Mouse (Mus musculus): Measurements from ENCODE around the gene Trim59. TPM values are rescaled to one million over a fixed set of nuclear protein-coding genes. Genes with fewer than 3 reads are reported as not detected.
A peak's percentile ranks its signal among the peaks of the same experiment; 100 is the strongest.

The Trim59 gene
- 73.2 and 77.4 TPM in 2 replicates for polyA plus RNA-seq (2015; fragmentation: Nextera tagmentation; extraction: Ambion mirVana)

DNA sequence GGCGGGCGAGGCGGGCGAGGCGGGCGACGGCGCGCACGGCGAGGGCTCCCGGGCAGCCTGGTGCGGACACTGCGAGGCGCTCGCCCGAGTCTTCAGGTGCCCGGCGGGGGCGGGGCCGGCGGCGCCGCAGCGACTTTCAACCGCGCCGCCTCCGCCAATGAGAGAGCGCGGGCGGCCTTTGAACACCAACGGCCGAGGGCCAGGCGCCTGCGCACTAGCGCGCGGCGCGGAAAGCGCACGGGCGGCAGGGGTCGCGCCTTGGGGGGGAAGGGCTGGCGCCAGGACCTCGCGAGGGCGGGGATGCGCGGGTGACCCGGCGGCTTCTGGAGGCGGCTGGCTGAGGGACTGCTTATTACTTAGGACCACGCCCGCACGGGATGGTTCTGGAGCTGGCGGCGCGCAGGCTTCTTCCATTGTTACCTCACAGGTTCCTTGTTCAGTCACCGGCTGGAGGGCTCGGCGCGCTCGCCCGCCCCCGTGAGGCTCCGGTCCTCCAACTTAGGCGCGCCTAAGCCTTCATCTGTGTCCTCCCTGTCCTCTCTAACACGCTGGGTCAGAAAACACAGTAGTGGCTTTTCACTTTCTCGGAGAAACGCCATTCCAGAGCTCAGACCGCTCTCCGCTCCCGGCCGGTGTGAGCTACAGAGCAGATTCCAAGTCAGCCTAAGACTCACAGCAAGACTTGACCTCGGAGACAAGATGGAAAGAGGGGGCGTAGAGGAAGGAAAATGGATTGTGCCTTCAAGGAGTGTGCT lies at the start of gene Trim59:
Gene Trim59, minus strand, starts transcription at position 111 of the 755 bp plus-strand sequence.
- peak; percentile 95 for ATAC-seq (ENCODE audit: insufficient read depth, low FRiP score)
- peak within 1 kb of the TSS; percentile 91 for H3K27ac ChIP-seq (ENCODE audit: low read length)
- peak within 1 kb of the TSS; percentile 70 for H3K4me3 ChIP-seq (replicated peaks; ENCODE audit: low read length)
- under 1% methylated on average over 79 of the region's 80 CpGs for WGBS
- H3K9me3 ChIP-seq (replicated peaks; ENCODE audit: control insufficient read depth, low read length), result no peaks in the 10 kb centered on the region
- H3K9ac ChIP-seq (ENCODE audit: low read length), result peak within 1 kb of the TSS; percentile 91
- H3K4me2 ChIP-seq (ENCODE audit: low read depth, low read length), result peak within 1 kb of the TSS; percentile 93
- peaks cover 4% of the 10 kb centered on the region; the same call in 1 of the 2 replicates for H3K36me3 ChIP-seq (ENCODE audit: control insufficient read depth, insufficient read depth, low read length)
- peaks cover 15% of the 10 kb centered on the region for H3K4me1 ChIP-seq (ENCODE audit: control insufficient read depth, insufficient read depth, low read length)
- H3K27me3 ChIP-seq (ENCODE audit: control insufficient read depth, insufficient read depth, low read length), result no peaks in the 10 kb centered on the region

DNA sequence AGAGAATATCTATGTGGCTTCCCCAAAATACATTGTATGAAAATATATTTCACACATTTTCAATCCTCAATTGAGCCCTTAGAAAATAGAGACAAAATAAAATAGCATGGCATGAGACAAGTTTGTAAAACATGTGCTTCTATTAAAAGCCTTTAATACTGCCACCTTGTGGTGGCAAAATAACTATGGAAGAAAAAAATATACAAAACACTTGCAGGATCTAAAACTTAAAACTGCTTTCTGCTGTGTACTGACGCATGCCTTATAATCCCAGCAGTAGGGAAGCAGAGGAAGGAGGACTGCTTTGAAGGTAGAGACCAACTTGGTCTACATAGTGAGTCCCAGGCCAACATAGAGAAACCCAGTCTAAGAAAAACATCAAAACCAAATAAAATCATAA lies 19.4 kb upstream of the Trim59 start:
- no peak overlapping the region for H3K4me3 ChIP-seq (replicated peaks; ENCODE audit: low read length)
- no peaks in the 10 kb centered on the region for H3K4me1 ChIP-seq (ENCODE audit: control insufficient read depth, insufficient read depth, low read length)
- no peak overlapping the region for H3K4me2 ChIP-seq (ENCODE audit: low read depth, low read length)
- no peak overlapping the region for H3K27ac ChIP-seq (ENCODE audit: low read length)
- ATAC-seq (ENCODE audit: insufficient read depth, low FRiP score), result no peak
- H3K36me3 ChIP-seq (ENCODE audit: control insufficient read depth, insufficient read depth, low read length), result no peaks in the 10 kb centered on the region
- 42% methylated on average over 1 of the region's 1 CpGs for WGBS
- H3K9ac ChIP-seq (ENCODE audit: low read length), result no peak overlapping the region
- H3K9me3 ChIP-seq (replicated peaks; ENCODE audit: control insufficient read depth, low read length), result no peaks in the 10 kb centered on the region
- no peaks in the 10 kb centered on the region for H3K27me3 ChIP-seq (ENCODE audit: control insufficient read depth, insufficient read depth, low read length)

DNA sequence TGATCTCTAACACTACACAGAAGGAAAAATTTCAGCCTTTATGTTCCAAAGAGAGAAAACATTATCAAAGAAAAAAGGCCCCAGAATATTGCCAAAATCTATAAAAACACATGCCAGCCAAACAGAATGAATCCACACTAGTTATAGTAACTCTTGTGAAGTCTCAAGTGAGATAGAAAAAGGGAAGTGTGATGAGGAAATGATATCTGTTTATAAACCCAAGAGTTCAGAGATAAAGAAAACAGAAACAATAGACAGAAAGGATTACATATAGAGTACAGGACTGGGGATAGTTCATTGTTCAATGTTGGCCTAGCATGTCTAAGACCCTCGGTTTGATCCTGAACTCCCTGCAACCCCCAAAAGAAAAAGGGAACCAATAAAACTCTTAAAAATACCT lies 18.2 kb upstream of the Trim59 start:
- WGBS, result 88% methylated on average over 1 of the region's 1 CpGs
- H3K27me3 ChIP-seq (ENCODE audit: control insufficient read depth, insufficient read depth, low read length), result no peaks in the 10 kb centered on the region
- no peaks in the 10 kb centered on the region for H3K36me3 ChIP-seq (ENCODE audit: control insufficient read depth, insufficient read depth, low read length)
- no peak overlapping the region for H3K9ac ChIP-seq (ENCODE audit: low read length)
- no peak overlapping the region for H3K4me2 ChIP-seq (ENCODE audit: low read depth, low read length)
- H3K4me1 ChIP-seq (ENCODE audit: control insufficient read depth, insufficient read depth, low read length), result no peaks in the 10 kb centered on the region
- ATAC-seq (ENCODE audit: insufficient read depth, low FRiP score), result no peak
- no peak overlapping the region for H3K4me3 ChIP-seq (replicated peaks; ENCODE audit: low read length)
- no peaks in the 10 kb centered on the region for H3K9me3 ChIP-seq (replicated peaks; ENCODE audit: control insufficient read depth, low read length)
- no peak overlapping the region for H3K27ac ChIP-seq (ENCODE audit: low read length)

DNA sequence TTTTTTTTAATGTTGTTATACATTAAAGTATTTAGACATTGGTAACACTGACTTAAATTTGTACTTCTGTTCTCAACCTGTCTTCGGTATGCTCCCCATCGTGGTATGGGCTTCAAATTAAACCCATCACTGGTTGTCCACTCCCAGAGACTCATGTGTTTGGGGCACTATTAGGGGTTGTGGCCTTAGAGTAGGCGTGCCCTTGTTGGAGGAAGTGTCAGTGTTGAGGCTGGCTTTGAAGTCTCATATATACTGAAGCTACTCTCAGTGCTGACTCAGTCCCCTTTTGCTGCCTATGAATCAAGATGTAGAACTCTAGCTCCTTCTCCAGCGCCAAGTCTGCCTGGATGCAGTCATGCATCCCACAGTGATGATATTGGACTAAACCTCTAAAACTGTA lies 16.1 kb upstream of the Trim59 start:
- Histone ChIP-seq H3K27ac (ENCODE audit: low read length) (no peak overlapping the region), H3K4me1 (ENCODE audit: control insufficient read depth, insufficient read depth, low read length) (no peaks in the 10 kb centered on the region), H3K4me3 (replicated peaks; ENCODE audit: low read length) (no peak overlapping the region), H3K9ac (ENCODE audit: low read length) (no peak overlapping the region), H3K9me3 (replicated peaks; ENCODE audit: control insufficient read depth, low read length) (no peaks in the 10 kb centered on the region), H3K36me3 (ENCODE audit: control insufficient read depth, insufficient read depth, low read length) (no peaks in the 10 kb centered on the region), H3K4me2 (ENCODE audit: low read depth, low read length) (no peak overlapping the region), H3K27me3 (ENCODE audit: control insufficient read depth, insufficient read depth, low read length) (no peaks in the 10 kb centered on the region)
- WGBS, result 94% methylated on average over 4 of the region's 4 CpGs
- no peak for ATAC-seq (ENCODE audit: insufficient read depth, low FRiP score)

DNA sequence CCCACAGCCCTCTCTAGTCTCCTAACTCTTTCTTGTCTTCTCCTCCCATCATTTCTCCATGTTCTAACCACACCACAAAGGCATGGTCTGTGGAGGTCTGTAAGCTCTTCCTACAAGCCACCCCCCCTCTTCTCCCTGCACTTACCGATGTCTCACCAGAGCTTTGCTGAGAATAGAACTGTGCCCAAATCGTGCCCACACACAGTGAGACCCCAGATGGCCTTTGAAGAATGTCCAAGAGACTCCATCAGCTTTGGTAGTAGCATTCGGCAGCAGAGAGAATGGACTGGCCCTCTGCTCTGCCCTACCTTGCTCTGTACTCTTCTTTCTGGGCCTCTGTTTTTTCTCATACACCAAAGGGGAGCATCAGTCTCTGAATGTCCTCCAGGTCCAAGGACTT lies 11.3 kb upstream of the Trim59 start:
- no peak for ATAC-seq (ENCODE audit: insufficient read depth, low FRiP score)
- WGBS, result 83% methylated on average over 3 of the region's 3 CpGs
- no peak overlapping the region for H3K27ac ChIP-seq (ENCODE audit: low read length)

DNA sequence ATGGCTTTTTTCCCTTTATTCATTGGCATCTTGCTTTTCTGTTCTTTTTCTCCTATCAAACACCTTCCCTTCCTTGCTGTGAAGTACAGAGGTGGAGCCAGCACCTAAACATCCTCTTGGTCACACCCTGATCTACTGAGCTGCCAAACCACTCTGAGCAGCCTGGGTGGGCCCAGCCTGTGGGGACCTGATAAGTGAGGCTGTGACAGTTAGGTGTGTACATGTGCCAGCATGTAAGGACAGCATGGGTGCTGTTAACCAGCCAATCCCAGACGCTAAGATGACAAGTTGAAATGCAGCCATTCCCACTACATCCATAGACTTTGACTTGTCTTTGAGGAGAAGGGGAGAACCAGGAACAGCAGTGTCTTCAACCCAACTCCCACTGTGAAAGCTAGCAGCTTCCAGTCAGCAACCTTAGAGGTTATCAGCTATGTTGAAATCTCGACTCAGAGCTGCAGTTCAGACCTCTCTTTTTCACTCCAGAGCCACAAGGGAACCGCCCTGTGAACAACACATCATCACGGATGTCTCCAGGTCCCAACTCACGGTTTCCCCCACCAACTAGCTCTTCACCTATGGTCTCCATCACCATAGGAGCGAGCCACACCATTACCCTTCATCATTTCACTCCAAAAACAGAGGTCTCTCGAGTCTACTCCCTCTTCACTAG lies 10.3 kb upstream of the Trim59 start:
- Histone ChIP-seq H3K27ac (ENCODE audit: low read length) (no peak overlapping the region), H3K4me2 (ENCODE audit: low read depth, low read length) (no peak overlapping the region), H3K4me3 (replicated peaks; ENCODE audit: low read length) (no peak overlapping the region), H3K4me1 (ENCODE audit: control insufficient read depth, insufficient read depth, low read length) (no peaks in the 10 kb centered on the region), H3K9me3 (replicated peaks; ENCODE audit: control insufficient read depth, low read length) (no peaks in the 10 kb centered on the region), H3K9ac (ENCODE audit: low read length) (no peak overlapping the region), H3K27me3 (ENCODE audit: control insufficient read depth, insufficient read depth, low read length) (no peaks in the 10 kb centered on the region), H3K36me3 (ENCODE audit: control insufficient read depth, insufficient read depth, low read length) (no peaks in the 10 kb centered on the region)
- WGBS, result 75% methylated on average over 7 of the region's 7 CpGs
- ATAC-seq (ENCODE audit: insufficient read depth, low FRiP score), result peak; percentile 91

More for the DNA sequence above, 11.3 kb upstream of the Trim59 start:
- H3K36me3 ChIP-seq (ENCODE audit: control insufficient read depth, insufficient read depth, low read length), result no peaks in the 10 kb centered on the region
- H3K9me3 ChIP-seq (replicated peaks; ENCODE audit: control insufficient read depth, low read length), result no peaks in the 10 kb centered on the region
- H3K9ac ChIP-seq (ENCODE audit: low read length), result no peak overlapping the region
- no peaks in the 10 kb centered on the region for H3K4me1 ChIP-seq (ENCODE audit: control insufficient read depth, insufficient read depth, low read length)
- H3K4me2 ChIP-seq (ENCODE audit: low read depth, low read length), result no peak overlapping the region
- no peak overlapping the region for H3K4me3 ChIP-seq (replicated peaks; ENCODE audit: low read length)
- no peaks in the 10 kb centered on the region for H3K27me3 ChIP-seq (ENCODE audit: control insufficient read depth, insufficient read depth, low read length)

DNA sequence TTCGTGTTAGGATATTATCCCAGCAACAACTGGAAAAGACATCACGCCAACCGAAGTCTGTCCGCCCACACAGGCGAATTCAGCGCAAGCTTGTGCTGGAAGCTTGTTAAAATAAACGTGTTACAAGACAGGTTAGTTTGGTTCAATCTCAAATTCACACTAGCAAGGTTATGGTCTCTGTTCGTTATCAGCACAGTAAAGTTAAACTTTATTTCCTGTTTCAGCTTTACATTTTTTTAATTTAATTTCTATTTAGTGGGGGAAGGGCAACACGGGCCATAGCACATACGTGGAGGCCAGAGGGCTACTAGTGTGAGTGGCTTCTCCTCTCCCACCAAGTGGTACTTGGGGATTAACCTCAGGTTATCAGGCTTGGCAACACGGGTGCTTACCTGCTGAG lies 7.3 kb upstream of the Trim59 start:
- Histone ChIP-seq H3K27ac (ENCODE audit: low read length) (no peak overlapping the region), H3K36me3 (ENCODE audit: control insufficient read depth, insufficient read depth, low read length) (no peaks in the 10 kb centered on the region), H3K9ac (ENCODE audit: low read length) (no peak overlapping the region), H3K9me3 (replicated peaks; ENCODE audit: control insufficient read depth, low read length) (no peaks in the 10 kb centered on the region), H3K4me2 (ENCODE audit: low read depth, low read length) (no peak overlapping the region), H3K27me3 (ENCODE audit: control insufficient read depth, insufficient read depth, low read length) (no peaks in the 10 kb centered on the region), H3K4me3 (replicated peaks; ENCODE audit: low read length) (no peak overlapping the region), H3K4me1 (ENCODE audit: control insufficient read depth, insufficient read depth, low read length) (no peaks in the 10 kb centered on the region)
- no peak for ATAC-seq (ENCODE audit: insufficient read depth, low FRiP score)
- WGBS, result 88% methylated on average over 11 of the region's 11 CpGs

- no peak for ATAC-seq (ENCODE audit: insufficient read depth, low FRiP score)
- Histone ChIP-seq H3K27me3 (ENCODE audit: control insufficient read depth, insufficient read depth, low read length) (no peaks in the 10 kb centered on the region), H3K9ac (ENCODE audit: low read length) (no peak overlapping the region), H3K4me2 (ENCODE audit: low read depth, low read length) (no peak overlapping the region), H3K4me1 (ENCODE audit: control insufficient read depth, insufficient read depth, low read length) (0 out of 2 replicates have a peak, but pooled peaks cover 4% of the 10 kb centered on the region), H3K4me3 (replicated peaks; ENCODE audit: low read length) (no peak overlapping the region), H3K9me3 (replicated peaks; ENCODE audit: control insufficient read depth, low read length) (no peaks in the 10 kb centered on the region), H3K36me3 (ENCODE audit: control insufficient read depth, insufficient read depth, low read length) (no peaks in the 10 kb centered on the region), H3K27ac (ENCODE audit: low read length) (no peak overlapping the region)
- WGBS, result 78% methylated on average over 6 of the region's 6 CpGs
Observed at GRCm38 (mm10) chr3:69049011-69049410, 4.5 kb upstream of the Trim59 start.

- Histone ChIP-seq H3K4me3 (replicated peaks; ENCODE audit: low read length) (no peak overlapping the region), H3K27ac (ENCODE audit: low read length) (no peak overlapping the region), H3K36me3 (ENCODE audit: control insufficient read depth, insufficient read depth, low read length) (no peaks in the 10 kb centered on the region), H3K9me3 (replicated peaks; ENCODE audit: control insufficient read depth, low read length) (no peaks in the 10 kb centered on the region), H3K9ac (ENCODE audit: low read length) (no peak overlapping the region), H3K4me2 (ENCODE audit: low read depth, low read length) (no peak overlapping the region), H3K27me3 (ENCODE audit: control insufficient read depth, insufficient read depth, low read length) (no peaks in the 10 kb centered on the region), H3K4me1 (ENCODE audit: control insufficient read depth, insufficient read depth, low read length) (peaks cover 9% of the 10 kb centered on the region; the same call in 1 of the 2 replicates)
- ATAC-seq (ENCODE audit: insufficient read depth, low FRiP score), result no peak
- 82% methylated on average over 4 of the region's 4 CpGs for WGBS
Observed at GRCm38 (mm10) chr3:69047684-69048083, 3.1 kb upstream of the Trim59 start.
